Mouse (Mus musculus) NIH3T3 (cell line): ENCODE results near the gene Cdkn1a.
"Not testable (repeated sequence)": the region's sequence is repeated elsewhere in the genome, so short reads cannot be mapped to it uniquely, and the experiment has no call there.

Experiments used
- DNase-seq: peaks from one replicate; pipeline ENCODE4 v3.0.0-alpha.2; 2012; ENCODE audit warnings: low read depth

The Cdkn1a gene

DNA sequence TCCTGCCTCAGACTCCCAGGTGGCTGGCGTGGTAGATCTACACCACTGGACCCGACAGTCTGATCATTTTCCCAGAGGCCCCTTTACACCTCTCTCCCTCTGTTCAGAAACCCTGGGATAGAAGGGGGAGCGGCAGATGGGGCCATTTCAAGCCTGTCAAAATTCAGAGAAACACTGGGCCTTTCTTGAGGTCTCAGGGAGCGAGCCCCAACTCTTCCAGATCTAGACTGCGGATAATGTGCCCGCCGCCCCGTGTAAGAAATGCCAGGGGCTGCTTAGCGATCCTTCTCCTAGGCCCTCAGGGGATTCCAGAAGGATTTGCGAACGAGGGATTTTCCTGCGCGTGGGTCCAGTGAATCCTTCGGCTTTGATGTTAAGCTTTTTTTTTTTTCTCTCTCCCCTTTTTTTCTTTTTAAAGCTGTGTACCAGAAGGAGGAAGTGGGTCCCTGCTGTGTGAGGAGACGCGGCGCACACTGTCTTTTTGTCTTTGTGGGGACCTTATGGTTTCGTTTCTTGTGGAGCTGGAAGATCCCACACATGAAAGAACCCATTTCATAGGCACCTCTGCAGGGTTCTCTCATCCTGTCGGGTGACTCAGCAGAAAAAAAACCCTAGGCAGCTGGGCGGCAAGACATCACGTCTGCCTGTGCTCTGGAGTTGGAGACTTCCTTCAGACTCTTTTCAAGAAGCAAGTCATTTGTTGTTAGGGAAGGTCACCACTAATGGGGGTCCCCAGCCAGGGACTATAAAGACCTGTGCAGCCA, 9.0 kb upstream of the Cdkn1a start:
- DNase-seq: peak; percentile 73

DNA sequence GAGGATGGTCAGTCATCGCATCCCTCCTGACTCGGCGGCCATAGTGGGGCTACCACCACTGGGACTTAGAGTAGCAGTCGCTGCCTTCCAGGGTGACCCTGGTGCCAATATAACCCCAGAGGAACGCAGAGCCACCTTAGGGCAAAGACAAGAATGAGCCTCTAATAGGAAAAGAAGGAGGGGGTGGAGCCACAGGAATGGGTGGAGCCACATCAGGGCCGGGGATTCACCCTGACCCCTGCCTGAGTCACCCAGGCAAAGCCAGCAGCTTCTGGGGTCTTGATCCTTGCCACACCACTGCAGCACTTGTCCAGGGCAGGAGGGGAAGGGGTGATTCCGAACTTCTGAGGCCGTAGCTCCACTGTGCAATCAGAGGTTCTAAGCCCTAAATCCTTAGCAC, 7.2 kb upstream of the Cdkn1a start:
- no peak for DNase-seq

DNA sequence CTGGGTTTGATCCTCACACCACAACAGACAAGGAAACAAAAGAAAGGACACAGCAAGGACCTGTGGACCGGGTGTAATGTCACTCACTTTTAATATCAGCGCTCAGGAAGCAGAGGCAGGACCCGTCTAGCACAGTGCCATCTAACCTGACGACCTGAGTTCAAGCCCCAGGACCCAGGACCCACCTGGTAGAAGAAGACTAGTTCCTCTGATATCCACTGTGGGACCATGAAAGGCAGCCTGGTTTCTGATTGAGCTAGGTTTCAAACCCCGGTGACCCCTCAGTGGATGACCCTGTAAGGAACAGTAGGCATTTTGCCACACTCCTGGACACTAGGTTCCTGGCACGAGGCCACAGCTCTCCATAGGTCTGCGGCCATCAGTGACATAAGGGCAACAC, 6.1 kb upstream of the Cdkn1a start:
- DNase-seq: no peak

DNA sequence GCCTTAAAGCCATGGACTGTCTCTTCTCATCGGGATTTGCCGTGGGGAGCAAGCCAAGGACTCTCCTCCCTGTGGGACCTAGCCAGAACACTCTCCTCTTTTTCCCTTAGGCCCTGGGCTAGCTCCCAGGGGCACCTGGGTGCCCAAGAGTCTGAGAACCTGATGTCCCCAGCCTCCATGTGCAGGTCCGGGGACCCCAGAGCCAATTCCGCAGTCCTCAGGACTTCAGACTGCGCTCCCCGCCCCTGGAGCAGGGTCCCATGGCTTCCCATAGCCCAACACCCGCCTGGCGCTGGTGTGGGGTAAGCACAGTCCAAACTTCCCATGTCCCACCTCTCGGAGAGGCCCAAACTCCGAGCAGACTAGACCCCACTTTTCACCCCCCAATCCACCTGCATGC, 5.5 kb upstream of the Cdkn1a start:
- no peak for DNase-seq

DNA sequence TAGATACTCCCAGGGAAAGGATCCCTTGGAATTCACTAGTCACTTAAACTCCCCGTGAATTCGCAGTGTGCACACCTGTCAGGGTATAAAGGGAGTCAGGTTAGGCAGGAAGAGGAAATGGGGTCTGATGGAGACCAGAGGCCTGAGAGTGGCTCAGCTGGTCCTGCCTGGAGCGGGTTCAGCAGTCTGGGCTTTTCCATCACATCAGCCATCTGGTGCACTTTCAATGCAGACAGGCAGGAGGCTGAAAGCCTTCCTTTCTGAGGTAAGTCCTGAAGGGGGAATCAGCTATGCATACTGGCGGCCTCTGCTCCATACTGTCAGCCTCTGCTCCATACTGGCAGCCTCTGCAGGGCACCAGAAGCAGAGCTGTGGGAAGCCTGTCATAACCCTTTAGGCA, 3.9 kb upstream of the Cdkn1a start:
- no peak for DNase-seq

DNA sequence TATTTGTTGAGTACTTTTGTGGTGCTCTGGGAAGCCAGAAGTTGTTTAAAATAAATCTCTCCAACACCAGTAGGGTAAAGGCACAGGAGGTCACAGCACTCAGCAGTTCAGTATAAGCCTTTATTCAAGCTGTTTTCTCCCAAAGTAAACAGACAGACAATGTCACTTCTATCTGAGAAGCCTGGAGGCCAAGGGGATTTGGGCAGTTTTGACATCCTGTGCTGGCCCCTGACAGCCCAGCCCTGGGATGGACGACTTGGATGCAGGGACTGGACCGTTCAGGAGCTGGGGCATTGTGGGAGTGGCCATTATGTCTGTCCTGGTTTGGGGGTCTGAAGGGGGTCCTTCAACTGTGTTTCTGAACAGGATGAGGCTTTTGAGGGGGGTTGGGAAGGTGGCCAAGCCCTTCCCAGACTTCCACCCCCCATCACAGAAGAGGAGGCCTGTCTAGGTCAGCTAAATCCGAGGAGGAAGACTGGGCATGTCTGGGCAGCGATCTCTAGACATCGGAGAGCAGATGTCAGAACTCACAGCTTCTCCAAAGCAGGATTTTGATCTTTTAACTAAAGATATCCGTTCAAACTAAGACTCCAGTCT, 670 bp downstream of the Cdkn1a start:
- no peak for DNase-seq

DNA sequence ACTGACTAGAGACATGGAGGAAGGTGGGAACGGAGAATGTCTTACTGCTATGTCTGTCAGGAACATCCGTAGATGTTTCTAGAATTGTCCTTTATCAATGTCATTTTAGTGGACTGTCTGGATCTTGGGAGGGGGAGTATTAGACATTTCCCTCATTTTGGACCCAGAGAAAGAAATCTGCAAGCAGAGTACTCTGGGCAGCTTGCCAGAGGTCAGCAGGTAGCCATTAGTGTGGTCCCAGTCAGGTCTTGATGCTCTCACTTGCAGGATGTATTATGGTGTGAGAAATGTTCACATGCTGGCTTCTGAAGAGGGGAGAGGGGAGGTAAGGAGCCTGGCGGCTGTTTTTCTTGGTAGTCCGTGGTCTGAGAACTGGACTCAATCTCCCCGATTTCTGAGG, 1.7 kb downstream of the Cdkn1a start:
- DNase-seq: no peak

DNA sequence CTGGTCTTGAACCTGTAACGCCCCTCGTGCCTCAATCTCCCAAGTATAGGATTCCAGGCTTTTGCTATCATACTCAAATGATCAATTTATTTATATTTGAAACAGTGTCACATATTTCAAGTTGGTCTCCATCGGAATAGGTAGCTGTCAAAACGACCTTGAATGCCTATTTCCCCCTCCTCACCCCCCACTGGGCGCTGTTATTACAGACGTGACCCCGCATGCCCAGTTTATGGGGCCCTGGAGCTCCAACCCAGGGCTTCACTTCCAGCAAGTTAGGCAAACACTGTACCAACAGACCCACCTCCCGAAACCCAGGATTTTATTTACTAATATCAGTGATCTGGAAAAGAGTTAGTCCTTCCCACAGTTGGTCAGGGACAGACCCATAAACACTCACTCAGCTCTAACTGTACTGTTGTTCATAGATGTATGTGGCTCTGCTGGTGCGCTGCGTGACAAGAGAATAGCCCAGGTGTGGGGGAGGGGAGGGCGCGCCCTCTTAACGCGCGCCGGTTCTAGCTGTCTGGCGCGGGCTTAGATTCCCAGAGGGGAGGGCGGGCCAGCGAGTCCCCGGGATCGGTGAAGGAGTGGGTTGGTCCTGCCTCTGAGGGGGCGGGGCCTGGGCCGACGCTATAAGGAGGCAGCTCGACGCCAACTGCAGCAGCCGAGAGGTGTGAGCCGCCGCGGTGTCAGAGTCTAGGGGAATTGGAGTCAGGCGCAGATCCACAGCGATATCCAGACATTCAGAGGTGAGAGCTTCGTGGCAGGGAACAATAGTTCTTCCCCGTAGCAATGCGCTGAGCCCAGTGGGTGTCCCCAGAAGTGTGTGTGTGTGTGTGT, 2.6 kb downstream of the Cdkn1a start:
- DNase-seq: peak; percentile 96

DNA sequence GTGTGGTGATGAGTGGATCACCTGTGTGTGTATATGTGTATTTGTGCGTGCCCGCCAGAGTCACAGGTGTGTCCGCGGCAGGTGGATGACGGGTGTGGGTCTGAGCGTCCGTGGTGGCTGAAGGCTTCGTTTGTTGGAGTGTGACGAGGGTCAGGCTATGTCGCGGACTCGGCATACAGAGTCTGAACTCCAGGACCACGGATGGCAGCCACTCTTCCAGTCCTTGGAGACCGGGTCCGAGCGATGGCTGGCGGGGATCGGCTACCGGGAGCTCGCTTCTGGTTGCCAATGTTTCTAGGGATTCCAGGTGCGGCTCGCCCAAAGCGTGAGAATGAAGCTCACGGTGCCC, 3.2 kb downstream of the Cdkn1a start:
- no peak for DNase-seq

DNA sequence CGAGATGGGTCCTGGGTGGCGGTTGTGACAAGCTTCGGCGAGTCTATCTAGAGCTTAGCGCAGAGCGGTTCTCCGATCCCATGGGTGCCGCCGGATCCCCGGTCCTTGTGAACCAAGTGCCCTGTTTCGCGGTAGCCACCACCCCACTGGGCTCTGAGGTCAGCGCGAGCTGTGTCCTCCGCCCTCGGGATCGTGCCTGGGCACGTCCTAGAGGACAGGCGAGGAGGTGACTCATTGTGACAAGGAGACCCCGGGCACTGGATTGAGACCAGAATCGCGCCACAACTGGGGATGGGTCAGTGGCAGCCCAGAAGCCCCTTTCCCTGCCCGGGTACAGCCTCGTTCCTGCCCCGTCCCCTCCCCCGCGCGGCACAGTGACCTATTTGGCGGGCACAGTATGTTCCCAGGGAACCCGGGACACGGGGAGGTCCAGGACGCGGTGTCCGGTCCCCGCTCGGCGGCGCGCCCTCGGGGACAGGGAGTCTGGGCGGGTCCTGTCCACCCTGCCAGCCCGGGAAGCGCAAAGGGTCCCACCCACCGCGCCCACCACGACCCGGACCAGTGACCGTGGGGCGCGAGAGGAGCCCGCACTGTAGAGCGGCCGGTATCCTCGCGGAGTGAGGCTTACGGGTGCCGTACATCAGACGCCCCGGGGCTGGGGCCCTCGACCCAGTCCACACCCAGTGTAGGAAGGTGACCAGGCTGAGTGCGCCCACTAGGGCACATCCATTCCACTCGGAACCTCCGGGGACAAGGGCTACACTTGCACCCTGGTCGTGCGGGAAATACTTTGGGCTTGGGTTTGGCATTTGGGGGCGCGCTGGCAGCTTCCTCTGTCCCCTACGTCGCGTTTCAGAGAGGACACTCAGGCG, 3.8 kb downstream of the Cdkn1a start:
- DNase-seq: peak; percentile 38

DNA sequence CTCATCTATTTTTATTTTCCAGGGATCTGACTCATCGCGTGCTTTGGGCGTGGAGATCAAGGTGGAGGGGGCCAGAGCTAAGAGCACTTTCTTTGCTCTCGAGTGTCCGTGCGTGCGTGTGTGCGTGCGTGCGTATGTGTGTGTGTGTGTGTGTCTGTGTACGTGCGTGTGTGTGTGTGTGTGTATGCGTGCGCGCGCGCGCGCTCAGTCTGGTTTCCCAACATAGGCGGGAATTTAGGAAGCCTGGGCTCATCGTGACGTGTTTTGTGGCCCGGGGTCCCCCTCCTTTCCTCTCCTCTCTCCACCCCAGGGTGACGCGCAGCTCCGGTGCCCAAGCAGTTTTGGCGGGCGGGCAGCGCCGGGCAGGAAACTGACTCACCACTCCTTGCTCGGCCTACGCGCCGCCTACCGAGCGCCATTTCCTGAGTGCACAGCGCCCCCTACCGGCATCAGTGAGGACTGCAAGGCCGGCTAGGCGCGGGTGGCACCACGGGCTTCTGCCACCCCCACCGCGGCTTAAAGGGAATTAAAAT, 4.5 kb downstream of the Cdkn1a start:
- DNase-seq: peak; percentile 99

DNA sequence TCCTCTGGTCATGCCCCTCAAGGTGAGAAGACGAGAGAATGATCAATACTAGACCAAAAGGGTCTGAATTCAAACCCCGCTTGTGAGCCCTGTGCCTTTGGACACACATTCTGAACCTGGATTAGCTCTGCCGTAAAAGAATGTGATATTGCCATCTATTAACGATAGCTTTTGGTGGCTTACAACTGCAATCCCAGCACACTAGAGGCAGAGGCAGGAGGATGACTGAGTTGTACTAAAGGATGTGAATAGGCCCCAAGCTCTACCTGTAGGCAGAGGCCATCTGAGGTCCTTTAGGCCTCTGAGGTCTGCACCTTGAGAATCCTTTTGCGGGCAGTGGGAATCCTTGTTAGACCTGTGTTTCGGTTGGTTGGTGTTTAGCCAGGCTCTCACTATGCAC, 5.5 kb downstream of the Cdkn1a start:
- DNase-seq: no peak

DNA sequence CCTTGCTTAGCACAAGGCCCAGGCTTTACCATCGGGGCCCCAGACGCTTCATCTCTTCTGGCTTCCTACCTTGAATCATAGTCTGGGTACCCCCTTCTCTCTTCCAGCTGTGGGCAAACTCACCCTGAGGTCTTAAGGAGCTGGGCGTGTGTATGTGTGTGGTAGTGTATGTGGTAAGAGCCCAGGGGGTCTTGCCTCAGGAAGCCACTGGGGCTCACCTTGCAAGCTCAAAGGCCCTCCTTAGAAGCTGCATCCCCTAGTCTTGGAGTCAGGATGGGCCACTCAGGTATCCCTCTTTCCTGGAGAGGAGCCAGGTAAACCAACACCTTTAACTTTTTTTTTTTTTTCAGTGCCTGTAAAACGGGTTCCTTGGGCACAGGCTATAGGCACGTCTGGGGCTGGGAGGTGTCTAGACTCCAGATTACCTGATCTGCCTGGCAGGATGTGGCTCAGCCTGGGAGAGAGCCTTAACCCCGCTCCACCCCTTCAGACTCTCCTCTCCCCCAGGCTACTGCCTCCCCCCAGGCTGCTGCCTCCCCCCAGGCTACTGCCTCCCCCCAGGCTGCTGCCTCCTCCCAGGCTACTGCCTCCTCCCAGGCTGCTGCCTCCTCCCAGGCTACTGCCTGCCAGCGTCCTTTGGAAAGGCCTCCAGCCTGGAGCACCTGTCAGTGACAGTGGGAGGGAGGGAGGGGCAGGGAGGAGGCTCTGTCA, 6.2 kb downstream of the Cdkn1a start:
- no peak for DNase-seq

DNA sequence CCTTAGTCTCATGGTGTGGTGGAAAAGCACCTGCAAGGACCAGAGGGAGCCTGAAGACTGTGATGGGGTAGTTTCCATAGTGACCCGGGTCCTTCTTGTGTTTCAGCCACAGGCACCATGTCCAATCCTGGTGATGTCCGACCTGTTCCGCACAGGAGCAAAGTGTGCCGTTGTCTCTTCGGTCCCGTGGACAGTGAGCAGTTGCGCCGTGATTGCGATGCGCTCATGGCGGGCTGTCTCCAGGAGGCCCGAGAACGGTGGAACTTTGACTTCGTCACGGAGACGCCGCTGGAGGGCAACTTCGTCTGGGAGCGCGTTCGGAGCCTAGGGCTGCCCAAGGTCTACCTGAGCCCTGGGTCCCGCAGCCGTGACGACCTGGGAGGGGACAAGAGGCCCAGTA, 7.5 kb downstream of the Cdkn1a start:
- no peak for DNase-seq

DNA sequence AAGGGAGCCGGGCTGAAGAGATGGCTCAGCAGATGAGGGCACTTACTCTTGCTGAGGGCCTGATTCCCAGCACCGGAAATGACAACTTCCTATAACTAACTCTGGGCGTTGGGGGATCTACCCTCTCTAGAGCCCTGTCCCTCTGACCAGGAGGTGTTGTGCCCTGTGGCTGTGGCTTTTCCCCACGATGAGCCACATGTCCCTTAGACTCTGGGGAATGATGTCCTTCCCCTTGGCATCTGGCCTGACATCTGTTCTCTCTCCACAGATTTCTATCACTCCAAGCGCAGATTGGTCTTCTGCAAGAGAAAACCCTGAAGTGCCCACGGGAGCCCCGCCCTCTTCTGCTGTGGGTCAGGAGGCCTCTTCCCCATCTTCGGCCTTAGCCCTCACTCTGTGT, 8.3 kb downstream of the Cdkn1a start:
- DNase-seq: no peak

DNA sequence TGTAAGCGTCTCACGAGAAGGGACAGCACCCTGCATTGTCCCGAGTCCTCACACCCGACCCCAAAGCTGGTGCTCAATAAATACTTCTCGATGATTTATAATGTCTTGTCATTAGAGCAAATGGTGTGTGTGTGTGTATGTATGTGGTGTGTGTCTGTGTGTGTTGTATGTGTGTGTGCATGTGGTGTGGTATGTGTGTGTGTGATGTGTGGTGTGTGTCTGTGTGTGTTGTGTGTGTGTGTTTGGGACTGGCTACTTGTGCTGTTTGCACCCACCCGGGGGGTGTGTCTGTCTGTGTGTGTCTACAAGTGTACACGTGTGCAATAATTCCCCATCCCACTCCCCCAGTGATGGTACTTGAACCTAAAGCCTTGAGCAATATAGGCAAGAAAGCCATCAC, 9.9 kb downstream of the Cdkn1a start:
- DNase-seq: no peak

DNA sequence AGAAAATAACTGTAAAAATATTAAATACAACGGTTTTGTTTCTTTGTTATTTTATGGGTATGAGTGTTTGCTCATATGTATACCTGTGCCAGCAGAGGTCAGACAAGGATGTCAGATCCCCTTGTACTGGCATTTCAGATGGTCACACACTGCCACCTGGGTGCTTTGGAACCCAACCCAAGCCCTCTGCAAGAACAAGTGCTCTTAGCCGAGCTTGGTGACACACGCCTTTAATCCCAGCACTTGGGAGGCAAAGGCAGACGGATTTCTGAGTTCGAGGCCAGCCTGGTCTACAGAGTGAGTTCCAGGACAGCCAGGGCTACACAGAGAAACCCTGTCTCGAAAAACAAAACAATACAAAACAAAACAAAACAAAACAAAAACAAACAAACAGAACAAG, 19.6 kb downstream of the Cdkn1a start:
- DNase-seq: not testable (repeated sequence)

DNA sequence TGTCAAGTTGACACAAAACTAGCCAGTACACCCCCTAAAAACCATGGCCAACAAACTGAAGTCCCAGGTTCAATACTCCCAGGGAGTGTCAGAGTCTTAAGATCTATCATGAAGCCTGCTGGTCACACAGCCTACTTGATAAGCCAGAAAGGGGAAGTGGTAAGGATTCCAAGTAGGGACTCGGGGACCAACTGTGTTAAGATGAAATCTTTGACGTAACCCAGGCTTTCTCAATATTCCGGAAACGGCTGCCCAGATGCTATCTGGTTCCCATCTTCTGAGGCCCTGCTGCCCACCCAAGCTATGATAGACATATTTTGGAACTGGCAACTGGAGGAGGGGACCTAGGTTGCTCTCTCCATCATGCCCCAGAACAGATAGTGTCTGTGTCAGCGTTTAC, 20.6 kb downstream of the Cdkn1a start:
- DNase-seq: no peak

DNA sequence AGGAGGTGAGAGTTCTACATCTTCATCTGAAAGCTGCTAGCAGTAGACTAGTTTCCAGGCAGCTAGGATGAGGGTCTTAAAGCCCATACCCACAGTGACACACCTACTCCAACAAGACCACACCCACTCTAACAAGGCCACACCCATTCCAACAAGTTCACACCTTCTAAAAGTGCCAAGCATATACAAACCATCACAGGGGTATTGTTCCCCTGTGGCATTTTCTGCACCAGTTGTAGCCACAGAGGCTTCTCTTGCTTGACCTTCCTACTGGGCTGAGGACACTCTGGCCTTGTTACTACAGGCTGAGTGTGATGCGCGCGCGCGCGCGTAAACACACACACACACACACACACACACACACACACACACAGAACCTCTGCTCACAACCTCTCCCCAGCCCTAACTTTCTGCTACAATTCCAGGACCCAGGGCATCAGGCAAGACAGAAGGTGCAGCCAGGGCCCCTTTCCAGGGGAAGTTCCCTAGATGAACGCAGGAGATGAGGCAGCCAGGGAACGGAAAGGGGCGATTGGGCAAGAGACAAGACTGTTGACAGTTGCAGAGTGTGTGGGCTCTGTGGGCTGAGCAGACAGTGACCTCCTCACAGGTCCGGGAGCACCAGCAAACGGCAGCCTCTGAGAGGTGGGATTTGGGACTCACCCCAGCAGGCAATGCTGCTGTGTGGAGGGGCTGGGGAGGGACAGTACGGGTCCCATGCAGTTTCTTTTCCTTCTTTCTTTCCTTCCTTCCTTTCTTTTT, 23.0 kb downstream of the Cdkn1a start, which contains the start of gene Rab44:
Gene Rab44, plus strand, starts transcription at position 555 of the 762 bp plus-strand sequence.
- DNase-seq: no peak

DNA sequence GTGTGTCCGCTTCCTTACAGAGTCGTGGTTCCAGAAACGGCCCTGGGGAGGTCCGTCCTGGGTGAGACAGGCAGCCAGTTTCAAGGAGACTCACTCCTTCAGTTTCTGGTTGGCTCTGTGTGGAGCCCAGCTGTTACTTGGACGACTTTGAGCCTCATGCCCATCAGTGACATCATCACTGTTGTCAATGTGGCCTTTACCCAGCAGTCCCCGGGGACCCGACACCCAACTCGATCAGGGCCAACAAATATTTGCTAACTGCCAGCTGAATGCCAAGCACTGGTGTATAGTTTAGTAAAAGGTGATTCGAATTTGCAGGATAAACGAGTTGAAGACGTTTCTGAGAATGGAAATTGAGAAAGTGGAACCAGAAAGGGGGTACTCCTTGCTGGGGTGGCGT, 25.2 kb downstream of the Cdkn1a start:
- DNase-seq: no peak
